Mouse (Mus musculus) left cerebral cortex, adult 2 months (tissue): ENCODE data around the gene Asic2. TPM values are rescaled to one million over a fixed set of nuclear protein-coding genes. Genes with fewer than 3 reads are reported as not detected.
A peak's percentile ranks its signal among the peaks of the same experiment; 100 is the strongest.

ENCODE experiments used
- DNase-seq, 2 experiments: peaks; one replicate each; pipeline ENCODE4 v3.0.0; 2021 to 2022; ENCODE audit warnings: low spot score in 2 of 2, mixed read lengths in 1 of 2; ENCODE audit errors: extremely low spot score in 1 of 2
- H3K27ac ChIP-seq: fragments of 200-600 bp; 2 replicates; pipeline ENCODE4 v1.8.1; 2022
- H3K4me3 ChIP-seq: fragments of 200-600 bp; 2 replicates; pipeline ENCODE4 v1.8.1; 2022
- CTCF ChIP-seq: fragments of 200-600 bp; IDR thresholded peaks from 2 replicates; pipeline ENCODE4 v1.8.1; 2022; ENCODE audit warnings: antibody characterized with exemption, mild to moderate bottlenecking, moderate library complexity
- intact Hi-C: fragments of 180-260 bp; cut with DNase I; formaldehyde crosslinking; loops from one replicate; pipeline ENCODE4 v1.15.1; 2025
- total RNA-seq, 2 experiments: library from RNA; stranded (reverse); gene quantifications; 2 replicates each; pipeline ENCODE4 v1.2.3; 2021

The Asic2 gene
- total RNA-seq, 2 experiments from 2014 or later, result 65.7 to 75.2 TPM

GRCm38 (mm10) chr11:81065386-81065785 lies 902.9 kb downstream of the Asic2 start:
- DNase-seq, result no peak
- Histone ChIP-seq H3K27ac (no peak overlapping the region), H3K4me3 (no peak overlapping the region)
- no peak for TF ChIP-seq CTCF
- intact Hi-C loops, result no loop called here

GRCm38 (mm10) chr11:81064006-81064405 lies 904.3 kb downstream of the Asic2 start:
- DNase-seq, result no peak
- intact Hi-C loops, result no loop called here

DNA sequence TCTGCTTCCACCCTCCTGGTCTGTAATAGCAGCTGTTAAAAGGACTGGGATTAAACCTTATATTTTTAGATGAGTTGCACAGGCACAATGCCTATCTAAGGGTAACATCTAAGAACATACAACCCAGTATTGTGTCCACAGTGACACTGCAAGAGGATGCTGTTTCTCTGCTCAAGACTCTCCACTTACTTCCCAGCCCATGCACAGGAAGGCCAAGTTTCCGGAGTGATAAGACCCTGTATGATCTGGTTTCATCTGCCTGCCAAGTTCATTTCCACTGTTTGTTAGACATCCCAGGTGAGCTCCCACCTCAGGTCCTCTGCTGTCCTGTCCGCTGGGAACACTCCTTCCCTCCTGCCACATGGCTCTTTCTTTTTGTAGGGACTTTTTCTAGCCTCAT lies 908.2 kb downstream of the Asic2 start:
- intact Hi-C loops, result no loop called here
- no peak for TF ChIP-seq CTCF
- Histone ChIP-seq H3K27ac (no peak overlapping the region), H3K4me3 (no peak overlapping the region)
- no peak for DNase-seq

More at GRCm38 (mm10) chr11:81064006-81064405, 904.3 kb downstream of the Asic2 start:
- Histone ChIP-seq H3K4me3 (no peak overlapping the region), H3K27ac (no peak overlapping the region)
- TF ChIP-seq CTCF, result no peak

- DNase-seq, result no peak
Observed at GRCm38 (mm10) chr11:81059546-81059945, 908.7 kb downstream of the Asic2 start.

DNA sequence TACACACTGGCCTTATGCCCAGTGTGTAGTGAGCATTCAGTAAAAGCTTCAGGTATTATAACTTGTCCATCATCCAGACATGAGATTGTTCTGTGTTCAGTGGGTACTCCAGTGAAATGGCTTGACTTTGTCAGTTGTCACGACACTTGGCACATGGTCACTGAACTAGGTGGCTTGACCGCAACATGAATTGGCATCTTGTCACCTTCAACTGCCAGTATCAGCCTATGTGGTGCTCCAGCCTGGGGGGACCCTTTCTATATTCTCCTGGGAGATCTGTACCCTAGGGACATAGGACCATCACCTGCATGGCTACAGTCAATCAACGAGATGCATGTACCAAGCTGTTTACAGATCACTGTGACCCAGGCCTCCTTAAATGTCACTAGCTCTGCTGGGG lies 910.8 kb downstream of the Asic2 start:
- TF ChIP-seq CTCF, result no peak
- Histone ChIP-seq H3K27ac (no peak overlapping the region), H3K4me3 (no peak overlapping the region)
- DNase-seq, result no peak
- intact Hi-C loops, result loop anchor here (5.0 kb wide), 2 partner anchors 145 to 455 kb away; no protein-coding TSS in a partner anchor

More at GRCm38 (mm10) chr11:81059546-81059945, 908.7 kb downstream of the Asic2 start:
- Histone ChIP-seq H3K27ac (no peak overlapping the region), H3K4me3 (no peak overlapping the region)
- intact Hi-C loops, result loop anchor here (1.0 to 5.0 kb wide), 5 partner anchors 37 to 453 kb away; no protein-coding TSS in a partner anchor
- TF ChIP-seq CTCF, result no peak

DNA sequence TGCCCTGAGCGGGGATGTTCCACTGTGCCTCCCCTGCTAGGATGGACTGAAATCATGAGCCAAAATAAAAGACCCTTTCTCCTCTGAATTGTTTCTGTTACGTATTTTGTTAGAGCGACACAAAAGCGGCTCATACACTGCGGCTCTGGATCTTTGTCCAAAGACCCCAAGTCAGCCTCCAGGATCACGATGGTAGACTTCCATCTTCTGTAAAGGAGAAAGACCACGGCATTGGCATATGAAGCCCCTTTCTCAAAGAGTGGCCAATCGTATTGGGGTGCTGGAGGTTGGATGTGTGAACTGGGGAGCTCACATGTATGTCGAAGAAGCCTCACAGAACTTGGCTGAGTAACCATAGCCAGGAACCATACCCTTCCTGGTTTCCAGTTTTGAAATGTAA lies 911.5 kb downstream of the Asic2 start:
- intact Hi-C loops, result loop anchor here (5.0 kb wide), 2 partner anchors 144 to 456 kb away; no protein-coding TSS in a partner anchor
- no peak for DNase-seq
- no peak overlapping the region for H3K27ac ChIP-seq
- no peak overlapping the region for H3K4me3 ChIP-seq
- no peak for TF ChIP-seq CTCF

- DNase-seq, result peak in 1 of 2 experiments; percentile 33
- TF ChIP-seq CTCF, result no peak
- Histone ChIP-seq H3K27ac (no peak overlapping the region), H3K4me3 (no peak overlapping the region)
- intact Hi-C loops, result loop anchor here (5.0 kb wide), 2 partner anchors 143 to 457 kb away; no protein-coding TSS in a partner anchor
Observed at GRCm38 (mm10) chr11:81055446-81056145, 912.7 kb downstream of the Asic2 start.

DNA sequence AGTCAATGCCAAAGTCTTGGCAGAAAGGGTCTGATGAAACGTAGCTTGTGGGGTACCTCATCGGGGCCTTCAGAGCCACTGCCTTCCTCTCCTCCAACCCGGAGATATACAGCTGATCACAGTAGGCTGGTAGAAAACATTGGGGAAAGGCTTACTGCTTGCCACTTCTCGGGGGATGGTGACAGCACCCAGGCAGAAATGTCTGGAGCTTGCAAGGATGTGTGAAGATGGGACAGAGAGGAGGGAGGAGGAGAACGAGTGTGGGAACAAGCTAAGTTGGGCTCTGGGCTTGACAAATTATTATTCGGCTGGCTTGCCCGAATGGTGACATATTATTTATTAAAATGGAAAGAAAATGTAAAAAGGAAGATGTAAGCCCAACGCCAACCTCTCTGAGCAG lies 914.4 kb downstream of the Asic2 start:
- Histone ChIP-seq H3K4me3 (no peak overlapping the region), H3K27ac (peak overlapping the region; percentile 50)
- intact Hi-C loops, result no loop called here
- no peak for TF ChIP-seq CTCF
- DNase-seq, result peak; percentile 18 to 23

DNA sequence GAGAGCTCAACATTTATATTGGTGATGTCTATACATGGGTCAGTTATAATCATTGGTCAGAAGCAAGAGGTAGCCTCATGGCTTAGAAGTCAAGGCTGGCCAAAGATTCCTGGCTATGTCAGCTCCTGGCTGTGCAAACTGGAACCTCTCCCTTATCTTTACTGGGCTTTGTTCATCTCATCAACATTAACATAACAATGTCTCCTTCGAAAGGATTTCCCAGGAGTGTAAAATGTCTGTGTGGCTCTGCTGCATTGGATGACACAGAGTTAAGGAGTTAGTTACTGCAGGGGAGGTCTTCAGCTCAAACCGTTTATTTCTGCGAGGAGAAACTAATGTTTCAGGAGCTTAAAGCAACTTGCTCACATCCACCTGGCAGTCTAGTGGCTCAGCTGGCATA lies 926.6 kb downstream of the Asic2 start:
- DNase-seq, result no peak

GRCm38 (mm10) chr11:81039976-81040375 lies 928.3 kb downstream of the Asic2 start:
- DNase-seq, result no peak
- intact Hi-C loops, result no loop called here
- no peak for TF ChIP-seq CTCF
- Histone ChIP-seq H3K4me3 (no peak overlapping the region), H3K27ac (no peak overlapping the region)

More for the DNA sequence above, 926.6 kb downstream of the Asic2 start:
- H3K4me3 ChIP-seq, result no peak overlapping the region
- no peak for TF ChIP-seq CTCF
- intact Hi-C loops, result no loop called here
- no peak overlapping the region for H3K27ac ChIP-seq

- DNase-seq, result no peak
- TF ChIP-seq CTCF, result no peak
- intact Hi-C loops, result no loop called here
- H3K4me3 ChIP-seq, result no peak overlapping the region
- H3K27ac ChIP-seq, result no peak overlapping the region
Observed at GRCm38 (mm10) chr11:81032151-81032550, 936.1 kb downstream of the Asic2 start.

DNA sequence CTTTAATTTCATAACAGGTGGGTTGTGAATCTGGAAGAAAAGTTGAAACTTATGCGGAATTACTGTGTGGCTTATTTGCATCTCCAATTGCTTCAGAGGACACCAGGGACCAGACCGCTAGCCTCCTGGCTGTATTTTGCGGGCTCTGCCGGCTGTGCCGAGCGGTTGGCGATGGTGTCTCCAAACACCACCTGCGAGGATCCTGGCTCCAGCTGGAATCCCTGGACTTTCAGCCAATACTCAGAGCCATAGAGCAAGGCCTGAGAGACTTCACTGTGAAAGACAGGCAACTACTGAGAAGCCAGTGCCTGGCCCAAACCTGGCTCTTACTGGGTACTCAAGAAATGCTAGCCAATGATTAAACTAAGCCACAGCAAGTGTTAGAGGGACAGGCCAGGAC lies 953.5 kb downstream of the Asic2 start:
- DNase-seq, result no peak
- intact Hi-C loops, result no loop called here
- TF ChIP-seq CTCF, result no peak

DNA sequence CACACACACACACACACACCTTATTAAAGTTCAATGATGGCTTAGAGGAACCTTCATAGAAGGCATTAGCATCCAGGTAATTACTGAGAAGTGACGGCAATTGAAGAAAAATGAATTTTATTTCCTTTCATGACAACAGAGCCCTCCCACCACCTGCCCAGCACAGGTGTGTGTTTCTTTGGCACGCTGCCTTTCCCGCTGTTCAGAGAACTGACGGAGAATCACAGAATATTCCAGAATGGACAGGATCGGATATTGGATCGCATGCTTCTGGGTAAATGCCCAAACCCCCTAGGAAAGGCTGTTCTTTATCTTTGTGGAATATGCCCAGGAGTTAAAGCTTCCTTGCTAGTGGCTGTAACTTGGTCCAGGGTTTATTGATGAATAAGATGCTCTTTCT lies 954.8 kb downstream of the Asic2 start:
- intact Hi-C loops, result no loop called here
- no peak for TF ChIP-seq CTCF
- Histone ChIP-seq H3K4me3 (no peak overlapping the region), H3K27ac (no peak overlapping the region)
- no peak for DNase-seq

More for the DNA sequence above, 953.5 kb downstream of the Asic2 start:
- H3K27ac ChIP-seq, result no peak overlapping the region
- H3K4me3 ChIP-seq, result no peak overlapping the region
